Mouse (Mus musculus): ENCODE measurements around the gene Idnk.
"Not testable (repeated sequence)": the region's sequence is repeated elsewhere in the genome, so short reads cannot be mapped to it uniquely, and the experiment has no call there.

The Idnk gene

DNA sequence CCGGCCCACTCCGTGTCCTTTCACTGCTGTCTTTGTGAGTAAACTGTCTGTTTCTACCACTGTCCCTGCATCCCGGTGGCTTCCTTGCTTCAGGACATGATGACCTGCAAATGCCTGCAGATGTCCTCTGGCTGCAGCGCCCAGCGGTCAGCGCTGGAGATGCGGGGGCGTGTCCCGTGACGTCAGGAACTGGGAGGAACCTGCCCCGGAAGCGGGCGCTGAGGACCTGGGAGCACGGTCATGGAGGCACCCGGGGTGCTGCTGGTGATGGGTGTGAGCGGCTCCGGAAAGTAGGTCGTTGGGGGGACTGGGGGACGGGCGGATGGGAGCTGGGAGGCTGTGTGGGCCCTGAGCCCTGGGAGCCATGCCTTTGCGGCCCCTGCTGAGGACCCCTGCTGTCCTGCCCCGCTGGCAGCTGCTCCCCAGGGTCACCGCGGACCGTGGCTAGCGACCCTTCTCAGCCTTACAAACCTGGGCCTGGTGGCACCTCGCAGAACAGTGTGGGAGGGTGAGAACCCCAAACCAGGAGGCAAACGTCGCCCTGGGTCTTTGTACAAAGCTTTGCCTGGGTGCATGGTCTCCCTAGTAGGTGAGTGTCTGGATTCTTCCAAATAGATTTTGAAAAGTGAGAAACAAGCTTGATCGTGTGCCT lies at the start of gene Idnk:
Idnk (plus strand) TSS at position 203 of the 652 bp plus-strand sequence.
- DNase-seq (ENCODE audit: low spot score) = peak; percentile 88

GRCm38 (mm10) chr13:58111306-58111705 lies 46.1 kb upstream of the Idnk start:
- no peak for DNase-seq (ENCODE audit: low spot score)

GRCm38 (mm10) chr13:58112191-58112590 lies 45.3 kb upstream of the Idnk start:
- no peak for DNase-seq (ENCODE audit: low spot score)

DNA sequence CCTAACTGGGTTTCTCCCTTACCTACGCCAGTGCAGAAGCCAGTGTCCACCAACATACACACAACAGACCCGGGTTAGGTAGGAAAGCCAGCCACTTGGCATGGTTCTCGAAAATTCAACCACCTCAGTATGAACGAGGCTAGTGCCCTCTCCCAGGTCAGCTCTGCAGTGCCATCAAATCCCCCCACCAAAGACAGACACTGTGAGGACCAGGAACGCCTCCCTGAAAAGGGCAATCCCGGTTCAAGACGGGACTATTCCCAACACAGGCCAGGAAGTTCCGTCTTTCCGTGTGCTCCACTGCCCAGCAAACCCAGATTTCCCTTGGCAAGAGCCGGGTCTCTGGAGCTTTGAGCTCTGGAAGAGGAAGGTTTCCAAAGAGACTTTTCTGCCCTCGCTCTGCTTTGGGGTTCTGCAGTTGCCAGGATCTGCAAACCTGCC lies 44.8 kb upstream of the Idnk start:
- DNase-seq (ENCODE audit: low spot score) = no peak

GRCm38 (mm10) chr13:58113061-58113900 lies 44.2 kb upstream of the Idnk start, which contains the start of gene Klhl3:
TSS of gene Klhl3 (minus strand) at chr13:58113592.
- peak; percentile 39 for DNase-seq (ENCODE audit: low spot score)

DNA sequence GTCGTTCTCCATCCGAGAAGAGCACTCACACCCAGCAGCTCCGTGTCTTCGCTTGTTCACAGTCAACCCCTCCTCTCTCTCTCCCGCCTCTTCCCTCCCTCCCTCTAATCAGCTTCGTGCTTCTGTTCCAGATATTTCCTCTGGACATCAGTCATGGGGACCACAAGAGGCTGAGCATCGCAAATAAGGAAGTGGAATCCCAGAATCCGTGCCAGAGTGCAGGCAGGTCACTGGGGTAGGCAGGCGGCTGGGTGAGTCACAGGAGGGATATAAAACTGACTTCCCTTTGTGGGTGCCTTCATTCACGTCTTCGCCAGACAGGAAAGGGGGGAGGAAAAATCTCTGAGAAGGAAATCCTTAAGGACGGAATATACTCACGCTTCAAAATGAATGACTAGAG lies 42.2 kb upstream of the Idnk start:
- DNase-seq (ENCODE audit: low spot score) = no peak

DNA sequence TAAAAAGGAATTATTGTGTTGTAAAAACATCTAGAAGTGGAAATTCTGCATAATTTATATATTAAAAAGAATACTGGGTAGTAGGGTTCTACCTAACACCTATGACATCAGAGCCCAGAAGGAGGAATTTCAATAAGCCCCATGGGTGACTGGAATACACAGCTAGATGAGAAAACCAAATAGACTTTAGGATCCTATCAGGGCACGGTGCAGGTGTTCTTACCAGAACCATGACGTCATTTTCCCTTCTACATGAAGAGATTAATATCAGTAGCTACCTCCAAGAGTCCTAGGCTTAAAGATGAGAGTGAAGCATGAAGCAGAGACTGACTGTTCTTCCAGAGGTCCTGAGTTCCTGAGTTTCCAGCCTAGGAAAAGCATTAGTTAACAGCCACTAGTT lies 40.6 kb upstream of the Idnk start:
- DNase-seq (ENCODE audit: low spot score) = no peak

DNA sequence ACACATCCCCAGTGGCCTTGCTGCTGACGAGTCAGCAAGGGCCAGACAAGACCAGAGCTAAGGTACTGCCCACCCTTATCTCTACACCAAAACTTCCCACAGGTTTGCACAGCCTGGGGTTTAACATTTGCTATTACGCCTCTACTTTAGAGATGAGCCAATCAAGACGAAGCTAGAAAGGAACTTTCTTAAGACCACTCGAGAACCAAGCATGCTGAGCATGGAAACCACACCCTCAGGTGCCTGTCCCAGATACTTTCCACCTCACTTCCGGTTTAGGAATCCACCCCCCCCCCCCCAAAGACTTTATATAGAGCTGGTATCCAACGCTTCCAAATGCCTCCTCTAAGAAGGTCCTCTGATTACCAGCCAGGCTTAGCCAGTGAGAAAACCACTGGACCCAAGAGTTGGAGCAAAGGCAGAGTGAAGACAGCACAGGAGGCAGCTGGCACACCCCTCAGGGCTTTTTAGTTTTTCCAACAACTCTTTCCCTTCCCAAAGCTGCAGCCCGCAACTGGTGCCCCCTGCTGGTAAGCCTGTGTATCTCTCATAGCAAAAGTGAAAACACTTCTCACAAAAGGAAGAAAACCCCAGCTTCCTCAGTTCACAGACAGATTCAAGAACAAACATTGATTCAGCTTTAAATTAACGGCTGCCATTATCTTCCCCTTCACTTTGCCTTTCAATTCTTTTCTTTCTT lies 40.0 kb upstream of the Idnk start:
- peak; percentile 70 for DNase-seq (ENCODE audit: low spot score)

- DNase-seq (ENCODE audit: low spot score) = no peak
These were observed 34.6 kb upstream of the Idnk start for GRCm38 (mm10) chr13:58122786-58123297.

- no peak for DNase-seq (ENCODE audit: low spot score)
These were observed 34.1 kb upstream of the Idnk start for GRCm38 (mm10) chr13:58123381-58123780.

DNA sequence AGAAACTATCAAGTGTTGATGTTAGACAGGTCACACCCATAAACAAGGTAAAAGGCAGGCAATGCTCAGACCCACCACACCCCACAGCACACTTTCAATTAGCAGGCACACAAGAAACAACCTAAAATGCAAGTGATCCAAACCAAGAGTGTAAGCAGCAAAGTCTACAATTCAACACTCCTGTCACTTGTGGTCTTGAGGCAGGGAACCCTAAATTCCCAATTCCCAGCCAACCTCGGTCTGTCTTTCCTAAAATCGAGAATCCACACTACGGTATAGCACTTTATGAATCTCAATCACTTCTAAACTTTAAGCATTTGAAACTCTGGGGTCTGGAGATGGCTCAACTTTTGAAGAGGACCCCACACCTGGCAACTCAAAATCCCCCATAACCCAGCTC lies 33.2 kb upstream of the Idnk start:
- DNase-seq (ENCODE audit: low spot score) = no peak

DNA sequence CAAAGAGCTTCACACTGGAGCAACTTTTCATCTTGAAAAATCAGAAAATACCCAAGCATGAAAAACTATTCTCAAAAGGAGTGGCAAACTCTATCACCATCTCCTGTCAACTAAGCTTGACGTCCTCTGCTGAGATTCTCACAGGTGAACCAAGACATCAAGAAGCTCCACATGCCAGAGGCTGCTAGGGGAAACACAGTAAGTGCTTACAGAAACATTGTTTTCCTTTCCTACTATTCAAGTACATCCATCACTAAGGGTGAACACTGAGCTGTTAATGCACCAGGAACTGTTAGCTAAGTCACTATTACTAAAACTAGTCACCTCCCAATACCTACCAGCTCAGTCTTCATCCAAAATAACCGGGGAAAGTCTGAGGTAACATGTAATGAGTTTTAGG lies 32.5 kb upstream of the Idnk start:
- no peak for DNase-seq (ENCODE audit: low spot score)

- no peak for DNase-seq (ENCODE audit: low spot score)
These were observed 31.3 kb upstream of the Idnk start for GRCm38 (mm10) chr13:58126126-58126525.

GRCm38 (mm10) chr13:58126862-58127765 lies 30.3 kb upstream of the Idnk start:
- peak; percentile 30 for DNase-seq (ENCODE audit: low spot score)

DNA sequence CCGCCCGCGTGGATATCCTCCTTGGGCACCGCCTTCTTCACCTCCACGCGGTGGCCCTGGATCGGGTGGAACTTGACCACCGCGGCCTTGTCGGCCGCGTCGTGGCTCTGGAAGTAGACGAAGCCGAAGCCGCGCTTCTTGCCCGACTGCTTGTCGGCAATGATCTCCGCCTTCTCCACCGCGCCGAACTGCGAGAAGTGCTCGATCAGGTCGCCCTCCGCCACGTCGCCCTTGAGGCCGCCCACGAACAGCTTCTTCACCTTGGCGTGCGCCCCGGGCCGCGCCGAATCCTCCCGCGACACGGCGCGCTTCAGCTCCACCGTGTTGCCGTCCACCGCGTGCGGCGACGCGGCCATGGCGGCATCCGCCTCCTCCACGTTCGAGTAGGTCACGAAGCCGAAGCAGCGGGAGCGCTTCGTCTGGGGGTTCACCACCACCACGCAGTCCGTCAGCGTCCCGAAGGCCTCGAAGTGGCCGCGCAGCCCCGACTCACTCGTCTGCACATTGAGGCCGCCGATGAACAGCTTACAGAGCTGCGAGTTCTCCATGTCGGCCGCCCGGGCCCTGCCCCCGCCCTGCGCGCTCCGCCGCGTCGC lies 29.6 kb upstream of the Idnk start:
- peak; percentile 62 for DNase-seq (ENCODE audit: low spot score)

- peak; percentile 96 for DNase-seq (ENCODE audit: low spot score)
These were observed 29.1 kb upstream of the Idnk start, which contains the start of gene Hnrnpa0 for GRCm38 (mm10) chr13:58128396-58128767. TSS of gene Hnrnpa0 (minus strand) at chr13:58128556.

- peak; percentile 94 for DNase-seq (ENCODE audit: low spot score)
These were observed 28.4 kb upstream of the Idnk start for GRCm38 (mm10) chr13:58128768-58129671.

- DNase-seq (ENCODE audit: low spot score) = no peak
These were observed 27.7 kb upstream of the Idnk start for GRCm38 (mm10) chr13:58129687-58130246.

DNA sequence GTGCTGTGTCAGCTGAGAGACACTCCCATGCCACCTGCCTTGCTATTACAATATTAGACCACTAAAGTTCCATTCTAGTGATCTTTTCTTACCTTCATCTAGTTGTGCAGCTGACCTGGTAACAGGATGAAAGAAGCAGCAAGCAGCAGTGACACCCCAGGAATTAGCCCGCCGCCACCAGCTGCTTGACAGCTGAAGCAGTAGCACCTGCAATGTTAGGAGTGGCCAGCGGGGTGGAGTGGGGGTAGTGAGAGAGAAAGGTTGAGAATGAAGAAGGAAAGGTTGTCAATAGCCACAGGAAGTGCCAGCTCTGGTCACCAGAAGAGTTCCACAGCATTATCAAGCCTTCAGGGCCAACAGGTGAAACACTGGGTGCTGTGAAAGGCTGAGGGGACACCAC lies 25.8 kb upstream of the Idnk start:
- no peak for DNase-seq (ENCODE audit: low spot score)

DNA sequence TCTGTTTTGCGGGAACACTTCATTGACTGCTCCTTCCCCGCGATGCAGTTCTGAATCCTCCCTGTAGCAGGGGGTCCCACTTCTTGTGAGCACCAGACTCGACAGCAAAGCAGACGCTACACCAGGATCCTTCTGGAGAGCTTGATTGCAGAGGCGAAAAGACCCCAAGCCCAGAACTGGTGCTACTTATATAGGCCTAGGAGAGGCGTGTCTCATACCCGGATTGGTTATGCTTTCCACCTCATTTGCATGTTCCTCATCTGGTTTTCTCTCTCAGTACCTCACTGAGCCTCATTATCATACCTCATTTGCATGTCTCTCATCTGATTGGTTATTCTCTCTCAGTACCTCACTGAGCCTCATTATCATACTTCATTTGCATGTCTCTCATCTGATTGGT lies 10.8 kb upstream of the Idnk start:
- DNase-seq (ENCODE audit: low spot score) = not testable (repeated sequence)

Data from urinary bladder, postnatal 25 days (tissue).